8 mouse cellular contexts compared by ENCODE assay signal in genomic region chr17:56350694-56351093, GRCm38 (mm10). TPM values are rescaled to one million over a fixed set of nuclear protein-coding genes. Genes with fewer than 3 reads are reported as not detected.
DNase-seq lines count a peak whose midpoint lies in the region; ATAC-seq and TF ChIP-seq lines count a peak whose summit lies in the region.

No protein-coding gene starts in this region.

- 0 out of 2 replicates have a peak overlapping the region, but pooled peaks have one; percentile 21 for H3K9ac ChIP-seq in embryonic facial prominence, embryonic 13.5 days

- no peak overlapping the region for H3ac ChIP-seq in myocyte (ENCODE audit: control insufficient read depth, insufficient read length)

- peak; percentile 88 to 89 for DNase-seq in B cell, adult 2 months
- DNase-seq in adrenal gland, postnatal 36 days, result peak; percentile 85
- DNase-seq in heart, adult 9 months (ENCODE audit: low spot score in 2 of 2), result peak; percentile 58 to 73
- peak; percentile 45 to 82 for DNase-seq in kidney, adult 8-10 months
- peak; percentile 79 for DNase-seq in liver
- DNase-seq in splenic B cell, adult 2 months (ENCODE audit: low read depth, low spot score), result peak; percentile 89

- no peak overlapping the region for H3K4me2 ChIP-seq in embryonic facial prominence, embryonic 13.5 days
- no peak overlapping the region for H3K4me2 ChIP-seq in myocyte (ENCODE audit: low read depth)

- H3K9me3 ChIP-seq in embryonic facial prominence, embryonic 13.5 days, result no peaks in the 10 kb centered on the region

- no peaks in the 10 kb centered on the region for H3K79me2 ChIP-seq in myocyte (ENCODE audit: control insufficient read depth, insufficient read depth)

- 40% methylated on average over 2 of the region's 2 CpGs for WGBS in embryonic facial prominence, embryonic 13.5 days

- no peak for TF ChIP-seq POLR2A in myocyte (IDR thresholded peaks at IDR 0.05; ENCODE audit: insufficient read length, low read depth)

- no peak overlapping the region for H3K4me3 ChIP-seq in embryonic facial prominence, embryonic 13.5 days
- no peak overlapping the region for H3K4me3 ChIP-seq in myocyte

- H3K27ac ChIP-seq in embryonic facial prominence, embryonic 13.5 days, result no peak overlapping the region

- H3K36me3 ChIP-seq in embryonic facial prominence, embryonic 13.5 days, result peaks cover 51% of the 10 kb centered on the region
- H3K36me3 ChIP-seq in myocyte (ENCODE audit: control insufficient read depth, insufficient read depth), result peaks cover 2% of the 10 kb centered on the region
- H3K36me3 ChIP-seq in splenic B cell, adult 2 months (ENCODE audit: control insufficient read depth, insufficient read depth, low read length, poor library complexity, severe bottlenecking), result no peaks in the 10 kb centered on the region; the same call in 1 of the 2 replicates

- no peak; the same call in 1 of the 2 replicates for ATAC-seq in embryonic facial prominence, embryonic 13.5 days (ENCODE audit: insufficient number of reproducible peaks, insufficient read depth, low FRiP score, low TSS enrichment, low read depth)

- H3K4me1 ChIP-seq in embryonic facial prominence, embryonic 13.5 days, result no peaks in the 10 kb centered on the region

- no peaks in the 10 kb centered on the region for H3K27me3 ChIP-seq in embryonic facial prominence, embryonic 13.5 days
- no peaks in the 10 kb centered on the region for H3K27me3 ChIP-seq in myocyte (ENCODE audit: control insufficient read depth, insufficient read depth, insufficient read length)
- no peaks in the 10 kb centered on the region for H3K27me3 ChIP-seq in splenic B cell, adult 2 months (ENCODE audit: control insufficient read depth, insufficient read depth, low read length, poor library complexity, severe bottlenecking)

TF ChIP-seq in myocyte, 11 proteins besides CTCF, POLR2A, EP300 and RAD21:
- no peak for TF ChIP-seq MYOG (IDR thresholded peaks at IDR 0.05; ENCODE audit: control insufficient read depth in 1 of 3, insufficient read depth in 1 of 3, insufficient read length in 2 of 3, low read depth in 2 of 3)
- peak; percentile 61 for TF ChIP-seq SRF (IDR thresholded peaks at IDR 0.05; ENCODE audit: control insufficient read depth, insufficient read length, low read depth)

RNA-seq across cellular contexts. Expression of gene Kdm4b, which starts 24.8 kb away (rescaled TPM):
- total RNA-seq in adrenal gland, postnatal 36 days (2021), result 10 to 100 TPM; 38.1 to 39.9 TPM
- polyA plus RNA-seq in embryonic facial prominence, embryonic 13.5 days (2015; fragmentation: Nextera tagmentation; extraction: Ambion mirVana), result 36.5 and 36.9 TPM in 2 replicates
- polyA plus RNA-seq in myocyte (2012; fragmentation: generic; extraction: Trizol), result 31.3 TPM

RNA-seq across cellular contexts. Expression of gene Uhrf1, which starts 47.6 kb away (rescaled TPM):
- total RNA-seq in adrenal gland, postnatal 36 days (2021), result 1 to 10 TPM; 5.9 to 9.4 TPM
- 135 and 143 TPM in 2 replicates for polyA plus RNA-seq in embryonic facial prominence, embryonic 13.5 days (2015; fragmentation: Nextera tagmentation; extraction: Ambion mirVana)
- 18.4 TPM for polyA plus RNA-seq in myocyte (2012; fragmentation: generic; extraction: Trizol)

RNA-seq across cellular contexts. Expression of gene Arrdc5, which starts 50.6 kb away (rescaled TPM):
- total RNA-seq in adrenal gland, postnatal 36 days (2021), result not detected
- not detected in 2 replicates for polyA plus RNA-seq in embryonic facial prominence, embryonic 13.5 days (2015; fragmentation: Nextera tagmentation; extraction: Ambion mirVana)
- polyA plus RNA-seq in myocyte (2012; fragmentation: generic; extraction: Trizol), result not detected

RNA-seq across cellular contexts. Expression of gene Plin3, which starts 58.0 kb away (rescaled TPM):
- 100 to 1,000 TPM in 1 of 2 experiments, 10 to 100 TPM in 1; 51.4 to 106 TPM for total RNA-seq in adrenal gland, postnatal 36 days (2021)
- polyA plus RNA-seq in embryonic facial prominence, embryonic 13.5 days (2015; fragmentation: Nextera tagmentation; extraction: Ambion mirVana), result 65.8 and 83.2 TPM in 2 replicates
- polyA plus RNA-seq in myocyte (2012; fragmentation: generic; extraction: Trizol), result 44.8 TPM
